39 mouse cellular contexts compared by ENCODE assay signal in the genomic region with DNA sequence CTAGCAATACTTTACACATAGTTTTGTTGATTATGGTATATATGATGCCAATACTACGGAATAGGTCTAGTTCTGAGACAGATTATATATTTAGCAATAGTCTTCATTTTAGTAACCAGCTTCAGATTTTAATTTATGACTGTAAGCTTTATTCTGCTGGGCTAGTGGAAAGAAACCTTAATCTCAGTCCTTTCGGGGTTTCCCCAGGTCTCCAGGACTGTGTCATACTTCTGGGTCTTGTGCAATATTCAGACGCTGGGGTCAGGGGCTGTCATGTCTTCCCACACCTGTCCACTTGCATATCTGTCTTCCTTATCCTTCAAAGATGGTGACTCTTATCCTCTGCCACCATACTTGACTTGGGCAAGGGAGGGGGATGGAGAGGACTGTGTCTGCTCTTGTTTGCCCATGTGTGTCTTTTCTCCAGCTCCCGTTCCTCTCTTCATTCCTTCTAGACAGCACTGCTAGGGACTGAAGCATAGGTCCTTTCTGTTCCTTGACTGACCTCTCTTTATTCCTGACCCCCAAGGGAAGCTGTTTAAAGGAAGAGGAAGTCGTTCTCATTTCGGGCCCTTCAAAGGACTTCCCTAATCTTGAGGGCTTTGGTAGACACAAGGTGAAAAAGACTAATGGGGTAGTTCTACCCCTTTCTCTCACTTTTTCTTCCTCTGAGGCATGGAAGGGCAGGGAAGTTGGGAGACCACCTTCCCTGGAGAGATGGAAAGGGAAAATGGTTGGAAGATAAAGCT. TPM values are rescaled to one million over a fixed set of nuclear protein-coding genes. Genes with fewer than 3 reads are reported as not detected.
A peak's percentile ranks its signal among the peaks of the same experiment; 100 is the strongest.
DNase-seq lines count a peak whose midpoint lies in the region; ATAC-seq and TF ChIP-seq lines count a peak whose summit lies in the region.
"Had no signal": no experiment of that assay in that cellular context is flagged by ENCODE, and none has a peak within 500 bp of the region (broad histone marks: within the 10 kb centered on the region; RNA-seq: fewer than 3 reads in every experiment).

No protein-coding gene starts in this region.

- DNase-seq in A20 (ENCODE audit: low read depth, low spot score), result peak; percentile 46
- DNase-seq in thymus, adult 2 months, result no peak
- DNase-seq in c-Kit-positive CD71-positive TER-119-positive erythroid progenitor cells, embryonic 14.5 days (ENCODE audit: low spot score), result no peak
- no peak for DNase-seq in adrenal gland, adult 8-10 months
- DNase-seq: adrenal gland, postnatal 36 days; cerebellum, adult 8-10 months; cerebellum, postnatal 25 days; gastrocnemius, adult 2 months; gastrocnemius, postnatal 36 days; kidney, adult 11 months; kidney, postnatal 25 days; left cerebral cortex, postnatal 4 days; liver, embryonic 13.5 days; lung, adult 18-20 months; right cerebral cortex, postnatal 25 days had no signal

- H3K36me3 ChIP-seq in thymus, adult 2 months (ENCODE audit: control insufficient read depth, insufficient read depth, low read length), result no peaks in the 10 kb centered on the region
- H3K36me3 ChIP-seq: heart, embryonic 13.5 days; hindbrain, embryonic 12.5 days; kidney, embryonic 15.5 days; limb, embryonic 15.5 days; liver, embryonic 13.5 days; midbrain, embryonic 10.5 days; midbrain, embryonic 15.5 days had no signal

- no peaks in the 10 kb centered on the region for H3K27me3 ChIP-seq in thymus, adult 2 months (ENCODE audit: control insufficient read depth, insufficient read depth, low read length)
- H3K27me3 ChIP-seq: forebrain, embryonic 13.5 days; heart, embryonic 13.5 days; hindbrain, embryonic 12.5 days; kidney, embryonic 15.5 days; limb, embryonic 15.5 days; liver, embryonic 13.5 days; midbrain, embryonic 15.5 days had no signal

- H3K27ac ChIP-seq in thymus, adult 2 months (ENCODE audit: control insufficient read depth, insufficient read depth, low read length), result no peak overlapping the region
- H3K27ac ChIP-seq: forebrain, embryonic 13.5 days; hindbrain, embryonic 12.5 days; kidney, embryonic 15.5 days; limb, embryonic 15.5 days; liver, embryonic 13.5 days; macrophage; midbrain, embryonic 10.5 days had no signal

- no peak for TF ChIP-seq POLR2A in thymus, adult 2 months (IDR thresholded peaks at IDR 0.05; ENCODE audit: control insufficient read depth, extremely low read depth, insufficient read depth, low read length, poor library complexity)

- no peak for TF ChIP-seq CTCF in thymus, adult 2 months (IDR thresholded peaks at IDR 0.05; ENCODE audit: borderline replicate concordance, control insufficient read depth, extremely low read depth, insufficient read depth, low read length, poor library complexity)

- peak; percentile 48 for ATAC-seq in CD4-positive, CD25-positive, alpha-beta regulatory T cell, adult 4 months
- ATAC-seq in granulocyte monocyte progenitor cell, adult 5-6 weeks (replicated peaks; ENCODE audit: poor library complexity, severe bottlenecking), result peak; percentile 69
- peak; percentile 63 for ATAC-seq in megakaryocyte progenitor cell, adult 5-6 weeks (replicated peaks; ENCODE audit: poor library complexity)
- ATAC-seq: lung, postnatal 0 days; Patski had no signal

- 55% methylated on average over 6 of the region's 6 CpGs for WGBS in thymus, adult 2 months

- peaks cover 12% of the 10 kb centered on the region for H3K4me1 ChIP-seq in thymus, adult 2 months (replicated peaks; ENCODE audit: control insufficient read depth, insufficient read depth, low read length)
- H3K4me1 ChIP-seq: forebrain, embryonic 13.5 days; hindbrain, embryonic 12.5 days; kidney, embryonic 15.5 days; liver, embryonic 13.5 days; midbrain, embryonic 10.5 days had no signal

- H3K4me3 ChIP-seq in thymus, adult 2 months (ENCODE audit: control insufficient read depth, insufficient read depth, low read length), result no peak overlapping the region
- H3K4me3 ChIP-seq: forebrain, embryonic 13.5 days; heart, embryonic 13.5 days; hindbrain, embryonic 12.5 days; kidney, embryonic 15.5 days; limb, embryonic 15.5 days; liver, embryonic 13.5 days; midbrain, embryonic 10.5 days; midbrain, embryonic 15.5 days had no signal

RNA-seq across cellular contexts. Expression of a gene that starts 40.6 kb away (rescaled TPM):
- 100 to 1,000 TPM; 309 to 337 TPM for polyA plus RNA-seq in CD4-positive, CD25-positive, alpha-beta regulatory T cell, adult 4 months (2017; shearing (Covaris generic))
- not detected in 2 replicates for total RNA-seq in granulocyte monocyte progenitor cell, adult 5-6 weeks (2014; fragmentation: Nextera tagmentation)
- not detected in 2 replicates for total RNA-seq in granulocyte monocyte progenitor cell, adult 5-6 weeks (2017)
- 0.24 and 0.52 TPM in 2 replicates for total RNA-seq in megakaryocyte progenitor cell, adult 5-6 weeks (2015)
- total RNA-seq in megakaryocyte progenitor cell, adult 5-6 weeks (2017), result 0.07 TPM in 1 of 2 replicates, not detected in the other
- polyA plus RNA-seq in thymus, adult 2 months (2012; rRNA removed), result 8.1 and 8.9 TPM in 2 replicates
- under 1 TPM in 1 of 4 experiments, not detected in 3; 0.13 TPM for total RNA-seq in adrenal gland, adult 8-10 months (2022)
- total RNA-seq: adrenal gland, postnatal 36 days; gastrocnemius, postnatal 36 days; hindbrain, postnatal 0 days; layer of hippocampus, postnatal 25 days; left cerebral cortex, adult 8-10 months; MEL had no signal
- polyA plus RNA-seq: midbrain, embryonic 15.5 days had no signal

RNA-seq across cellular contexts. Expression of a gene that starts 50.3 kb away (rescaled TPM):
- 100 to 1,000 TPM; 274 to 291 TPM for polyA plus RNA-seq in CD4-positive, CD25-positive, alpha-beta regulatory T cell, adult 4 months (2017; shearing (Covaris generic))
- total RNA-seq in granulocyte monocyte progenitor cell, adult 5-6 weeks (2014; fragmentation: Nextera tagmentation), result not detected in 2 replicates
- total RNA-seq in granulocyte monocyte progenitor cell, adult 5-6 weeks (2017), result not detected in 2 replicates
- total RNA-seq in megakaryocyte progenitor cell, adult 5-6 weeks (2015), result 0.07 TPM in 1 of 2 replicates, not detected in the other
- not detected in 2 replicates for total RNA-seq in megakaryocyte progenitor cell, adult 5-6 weeks (2017)
- 3.8 and 7.4 TPM in 2 replicates for polyA plus RNA-seq in thymus, adult 2 months (2012; rRNA removed)
- not detected for total RNA-seq in adrenal gland, adult 8-10 months (2022)
- total RNA-seq: adrenal gland, adult 18-20 months; adrenal gland, postnatal 36 days; hindbrain, postnatal 0 days; layer of hippocampus, adult 8-10 months; layer of hippocampus, postnatal 25 days; left cerebral cortex, adult 8-10 months; left cerebral cortex, postnatal 4 days; MEL had no signal
- polyA plus RNA-seq: embryonic facial prominence, embryonic 11.5 days; forebrain, embryonic 13.5 days; frontal cortex, adult 2 months; hindbrain, embryonic 12.5 days; hindbrain, postnatal 0 days; kidney, embryonic 15.5 days; liver, embryonic 13.5 days; lung, postnatal 0 days; macrophage; midbrain, embryonic 10.5 days; midbrain, embryonic 15.5 days; neural tube, embryonic 11.5 days; Patski; stomach, embryonic 14.5 days; testis, adult 2 months had no signal
